ENCODE assay signal across 23 mouse cellular contexts in genomic region chr9:71369202-71369601, GRCm38 (mm10).
"Had no signal": no experiment of that assay in that cellular context is flagged by ENCODE, and none has a peak within 500 bp of the region (broad histone marks: within the 10 kb centered on the region; RNA-seq: fewer than 3 reads in every experiment).

No protein-coding gene starts in this region.

- H3K4me3 ChIP-seq: heart, embryonic 13.5 days; heart, embryonic 15.5 days; hindbrain, embryonic 13.5 days; hindbrain, embryonic 15.5 days; limb, embryonic 13.5 days; limb, embryonic 15.5 days; liver, embryonic 12.5 days had no signal

- H3K27ac ChIP-seq: heart, embryonic 13.5 days; heart, embryonic 15.5 days; hindbrain, embryonic 13.5 days; hindbrain, embryonic 15.5 days; hindbrain, postnatal 0 days; limb, embryonic 13.5 days; limb, embryonic 15.5 days; liver, embryonic 12.5 days; liver, embryonic 14.5 days had no signal

- H3K27me3 ChIP-seq: heart, embryonic 13.5 days; heart, embryonic 15.5 days; hindbrain, embryonic 13.5 days; hindbrain, embryonic 15.5 days; liver, embryonic 12.5 days had no signal

- H3K9ac ChIP-seq: heart, embryonic 13.5 days; heart, embryonic 15.5 days; hindbrain, embryonic 13.5 days; hindbrain, embryonic 15.5 days; limb, embryonic 13.5 days; limb, embryonic 15.5 days; liver, embryonic 12.5 days; liver, embryonic 14.5 days had no signal

- H3K9me3 ChIP-seq: hindbrain, embryonic 15.5 days; limb, embryonic 15.5 days; liver, embryonic 12.5 days had no signal

- ATAC-seq: hindbrain, postnatal 0 days; intestine, embryonic 16.5 days; liver, embryonic 12.5 days had no signal

- H3K36me3 ChIP-seq: heart, embryonic 13.5 days; heart, embryonic 15.5 days; hindbrain, embryonic 13.5 days; hindbrain, embryonic 15.5 days; limb, embryonic 13.5 days; limb, embryonic 15.5 days; liver, embryonic 12.5 days had no signal

- H3K4me1 ChIP-seq: hindbrain, embryonic 15.5 days; liver, embryonic 12.5 days had no signal

- DNase-seq: gastrocnemius, postnatal 14 days; gastrocnemius, postnatal 36 days; heart, adult 18-20 months; heart, postnatal 14 days; heart, postnatal 36 days; kidney, adult 18-20 months; kidney, adult 8-10 months; kidney, postnatal 10 days; kidney, postnatal 25 days; layer of hippocampus, adult 9-11 months; layer of hippocampus, postnatal 36 days; left cerebral cortex, postnatal 4 days had no signal

- H3K4me2 ChIP-seq: heart, embryonic 11.5 days; heart, embryonic 13.5 days; heart, embryonic 15.5 days; hindbrain, embryonic 13.5 days; hindbrain, embryonic 15.5 days; limb, embryonic 13.5 days; limb, embryonic 15.5 days; liver, embryonic 12.5 days had no signal
